Mouse (Mus musculus) liver, embryonic 13.5 days (tissue): Measurements from ENCODE around the gene Gadd45a. TPM values are rescaled to one million over a fixed set of nuclear protein-coding genes. Genes with fewer than 3 reads are reported as not detected.

Source experiments
- ATAC-seq: fragments of 200-750 bp; cut with Nextera tagmentation; 2 replicates; pipeline ENCODE4 v1.8.0; 2017; ENCODE audit warnings: low read depth, mild to moderate bottlenecking, moderate number of reproducible peaks, moderate library complexity
- DNase-seq: peaks from one replicate; pipeline ENCODE4 v3.0.0; 2022
- H3K27ac ChIP-seq: fragments of 300-500 bp; sonication (generic); 2 replicates; pipeline ENCODE4 v1.5.1; 2015; ENCODE audit warnings: moderate library complexity, mild to moderate bottlenecking, inconsistent platforms
- H3K27me3 ChIP-seq: fragments of 300-500 bp; sonication (generic); 2 replicates; pipeline ENCODE4 v1.6.1; 2015; ENCODE audit warnings: mild to moderate bottlenecking, inconsistent platforms
- H3K36me3 ChIP-seq: fragments of 300-500 bp; sonication (generic); 2 replicates; pipeline ENCODE4 v1.6.1; 2015; ENCODE audit warnings: mild to moderate bottlenecking, inconsistent platforms
- H3K4me1 ChIP-seq: fragments of 300-500 bp; sonication (generic); replicated peaks from 2 replicates; pipeline ENCODE4 v1.6.1; 2015; ENCODE audit warnings: inconsistent platforms
- H3K4me2 ChIP-seq: fragments of 300-500 bp; sonication (generic); 2 replicates; pipeline ENCODE4 v1.6.1; 2015; ENCODE audit warnings: inconsistent platforms, mild to moderate bottlenecking, moderate library complexity
- H3K4me3 ChIP-seq: fragments of 300-500 bp; sonication (generic); replicated peaks from 2 replicates; pipeline ENCODE4 v1.5.1; 2015; ENCODE audit warnings: mild to moderate bottlenecking, inconsistent platforms
- H3K9ac ChIP-seq: fragments of 300-500 bp; sonication (generic); 2 replicates; pipeline ENCODE4 v1.6.1; 2015; ENCODE audit warnings: mild to moderate bottlenecking, inconsistent platforms
- H3K9me3 ChIP-seq: fragments of 300-500 bp; sonication (generic); replicated peaks from 2 replicates; pipeline ENCODE4 v1.6.1; 2016; ENCODE audit warnings: inconsistent platforms
- WGBS: fragments of 180-500 bp; shearing (Covaris S2); methylation state at CpG from one replicate; pipeline ENCODE4 v1.1.7; 2015; ENCODE audit not compliant: insufficient replicate concordance; 5-methylcytosine and 5-hydroxymethylcytosine counted together
- polyA plus RNA-seq: library from polyadenylated mRNA; unstranded; fragments of >200 nt; fragmentation: Nextera tagmentation; extraction: Ambion mirVana; gene quantifications from 2 replicates; pipeline ENCODE4 v1.2.1, GENCODE M21; 2015

Gadd45a gene
- polyA plus RNA-seq, 1 experiment from 2014 or later = 91.1 TPM

- DNase-seq (no peak), ATAC-seq (peak; percentile 47; the same call in 1 of the 2 replicates)
- WGBS = 49% methylated on average over 9 of the region's 9 CpGs
- no peak overlapping the region for H3K9ac ChIP-seq
- H3K27me3 ChIP-seq = no peaks in the 10 kb centered on the region
- no peaks in the 10 kb centered on the region for H3K9me3 ChIP-seq
- H3K36me3 ChIP-seq = no peaks in the 10 kb centered on the region
- peak overlapping the region; percentile 2 for H3K4me2 ChIP-seq
- peaks cover 7% of the 10 kb centered on the region; the same call in 1 of the 2 replicates for H3K4me1 ChIP-seq
- H3K4me3 ChIP-seq = no peak overlapping the region
- no peak overlapping the region for H3K27ac ChIP-seq
Measured at GRCm38 (mm10) chr6:67069800-67070315, 32.6 kb upstream of the Gadd45a start.

GRCm38 (mm10) chr6:67069219-67069762, 32.0 kb upstream of the Gadd45a start:
- peaks cover 7% of the 10 kb centered on the region; the same call in 1 of the 2 replicates for H3K4me1 ChIP-seq
- H3K27me3 ChIP-seq = no peaks in the 10 kb centered on the region
- DNase-seq (no peak), ATAC-seq (no peak; the same call in 1 of the 2 replicates)
- H3K9me3 ChIP-seq = no peaks in the 10 kb centered on the region
- no peaks in the 10 kb centered on the region for H3K36me3 ChIP-seq
- no peak overlapping the region for H3K4me3 ChIP-seq
- WGBS = 42% methylated on average over 8 of the region's 8 CpGs
- no peak overlapping the region for H3K9ac ChIP-seq
- H3K4me2 ChIP-seq = peak overlapping the region; percentile 2; the same call in 1 of the 2 replicates
- no peak overlapping the region for H3K27ac ChIP-seq

GRCm38 (mm10) chr6:67060057-67060456, 22.8 kb upstream of the Gadd45a start:
- WGBS = 67% methylated on average over 5 of the region's 5 CpGs
- Histone ChIP-seq H3K4me3 (no peak overlapping the region), H3K9ac (no peak overlapping the region), H3K27ac (no peak overlapping the region), H3K27me3 (no peaks in the 10 kb centered on the region), H3K9me3 (no peaks in the 10 kb centered on the region), H3K4me1 (peaks cover 42% of the 10 kb centered on the region), H3K36me3 (no peaks in the 10 kb centered on the region), H3K4me2 (no peak overlapping the region)
- no peak for DNase-seq
- ATAC-seq = no peak

- Histone ChIP-seq H3K4me2 (peak overlapping the region; percentile 44), H3K27ac (peak overlapping the region; percentile 85), H3K36me3 (no peaks in the 10 kb centered on the region), H3K27me3 (no peaks in the 10 kb centered on the region), H3K9me3 (no peaks in the 10 kb centered on the region), H3K9ac (peak overlapping the region; percentile 40; the same call in 1 of the 2 replicates), H3K4me3 (no peak overlapping the region), H3K4me1 (peaks cover 42% of the 10 kb centered on the region)
- peak; percentile 95 for ATAC-seq
- peak; percentile 76 for DNase-seq
- WGBS = 29% methylated on average over 7 of the region's 7 CpGs
Measured at GRCm38 (mm10) chr6:67057991-67058696, 20.9 kb upstream of the Gadd45a start.

GRCm38 (mm10) chr6:67057574-67057973, 20.3 kb upstream of the Gadd45a start:
- Histone ChIP-seq H3K4me2 (peak overlapping the region; percentile 44), H3K27me3 (no peaks in the 10 kb centered on the region), H3K4me1 (peaks cover 42% of the 10 kb centered on the region), H3K9me3 (no peaks in the 10 kb centered on the region), H3K9ac (peak overlapping the region; percentile 31; the same call in 1 of the 2 replicates), H3K36me3 (no peaks in the 10 kb centered on the region), H3K4me3 (no peak overlapping the region), H3K27ac (peak overlapping the region; percentile 85)
- WGBS = 69% methylated on average over 5 of the region's 5 CpGs
- DNase-seq (no peak), ATAC-seq (peak; percentile 75)

DNA sequence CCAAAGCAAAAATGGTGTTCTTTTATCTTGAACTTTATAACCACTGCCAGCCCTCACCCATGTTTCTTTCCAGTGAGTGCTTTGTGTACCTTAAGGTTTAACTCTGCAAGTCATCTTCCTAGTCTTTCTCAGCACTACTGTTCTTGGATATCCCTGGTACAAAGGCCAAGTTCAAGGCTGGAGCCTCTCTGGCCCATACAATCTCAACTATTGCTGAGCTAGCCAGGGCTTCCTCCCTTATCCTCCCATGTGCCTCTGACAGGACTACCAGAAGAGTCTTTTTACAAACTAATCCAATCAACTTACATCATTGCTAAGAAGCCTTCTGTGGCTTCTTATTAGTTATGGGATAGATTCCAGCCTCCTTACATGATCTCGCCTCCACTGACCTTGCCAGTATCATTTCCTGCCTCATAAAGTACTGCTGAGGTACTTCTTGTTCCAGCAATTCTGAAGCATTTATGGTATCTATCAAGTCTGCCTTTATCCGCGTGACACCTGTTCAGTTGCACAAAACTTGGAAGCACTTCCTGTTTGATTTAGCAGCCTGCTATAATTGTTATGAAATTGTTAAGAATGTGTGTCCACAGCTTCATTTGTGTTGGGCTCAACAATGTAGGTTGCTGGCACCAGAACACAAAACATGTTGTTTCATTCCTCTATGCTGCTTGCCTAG, 19.8 kb upstream of the Gadd45a start:
- ATAC-seq = no peak
- Histone ChIP-seq H3K36me3 (no peaks in the 10 kb centered on the region), H3K27ac (peak overlapping the region; percentile 85), H3K9me3 (no peaks in the 10 kb centered on the region), H3K9ac (0 out of 2 replicates have a peak overlapping the region, but pooled peaks have one; percentile 31), H3K4me2 (peak overlapping the region; percentile 44), H3K27me3 (no peaks in the 10 kb centered on the region), H3K4me1 (peaks cover 42% of the 10 kb centered on the region), H3K4me3 (no peak overlapping the region)
- DNase-seq = no peak
- WGBS = 69% methylated on average over 3 of the region's 3 CpGs

DNA sequence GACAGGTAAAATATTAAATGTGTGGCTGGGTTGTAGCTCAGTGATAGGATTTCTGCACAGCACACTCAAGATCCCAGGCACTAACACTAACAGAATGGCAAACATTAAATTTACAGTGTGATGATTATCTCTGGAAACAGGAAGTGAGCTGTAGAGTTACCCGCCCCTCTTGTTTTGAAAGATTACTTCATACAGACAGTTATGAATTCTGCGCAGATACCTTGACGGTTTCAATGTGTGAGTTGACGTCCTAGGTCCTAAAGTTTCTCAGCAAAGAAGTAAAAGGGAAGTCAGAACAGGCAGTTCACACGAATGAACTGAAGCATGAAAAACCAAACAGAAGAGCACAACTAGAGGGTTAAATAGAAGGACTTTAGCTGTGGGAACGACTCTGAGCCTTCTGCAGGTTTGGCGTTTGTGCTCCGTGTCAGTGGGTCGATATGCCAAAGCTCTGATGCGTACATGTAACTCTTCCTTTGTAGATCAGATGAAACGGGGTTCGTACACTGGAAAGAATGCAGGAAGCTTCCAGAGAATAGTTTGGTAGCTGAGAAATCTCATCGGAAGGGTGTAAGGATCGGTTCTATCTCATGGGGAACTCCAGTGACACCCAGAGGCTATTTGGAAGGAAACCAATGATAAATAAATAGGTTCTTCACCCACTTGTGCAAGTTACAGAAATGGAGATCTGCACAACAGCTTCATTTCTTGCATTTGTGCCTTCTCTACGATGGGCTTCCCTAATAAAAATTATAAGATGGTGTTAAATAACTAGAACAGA, 19.0 kb upstream of the Gadd45a start:
- Histone ChIP-seq H3K36me3 (no peaks in the 10 kb centered on the region), H3K4me2 (peak overlapping the region; percentile 0; the same call in 1 of the 2 replicates), H3K4me1 (peaks cover 42% of the 10 kb centered on the region), H3K27ac (peak overlapping the region; percentile 85), H3K27me3 (no peaks in the 10 kb centered on the region), H3K9me3 (no peaks in the 10 kb centered on the region), H3K4me3 (no peak overlapping the region), H3K9ac (0 out of 2 replicates have a peak overlapping the region, but pooled peaks have one; percentile 31)
- ATAC-seq = no peak
- no peak for DNase-seq
- 53% methylated on average over 15 of the region's 15 CpGs for WGBS

DNA sequence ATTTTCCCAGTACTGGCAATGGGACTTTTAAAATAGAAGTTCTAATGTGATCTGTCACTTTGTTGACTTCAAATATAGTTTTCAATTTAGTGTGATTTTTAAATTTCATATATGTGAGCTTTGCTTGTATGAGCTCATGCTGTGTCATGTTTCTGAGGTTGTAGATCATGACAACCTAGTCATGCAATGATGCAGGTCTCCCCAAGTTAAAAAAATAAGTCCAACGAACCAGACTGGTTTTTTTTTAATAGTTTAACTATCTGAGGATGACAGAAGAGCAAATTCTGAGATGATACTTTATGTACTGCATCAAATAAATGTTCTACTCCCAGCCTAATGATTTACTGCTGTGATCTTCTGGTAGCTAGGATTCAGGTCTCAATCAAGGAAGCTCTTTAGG, 12.8 kb upstream of the Gadd45a start:
- no peak overlapping the region for H3K4me3 ChIP-seq
- 51% methylated on average over 1 of the region's 1 CpGs for WGBS
- H3K9me3 ChIP-seq = no peaks in the 10 kb centered on the region
- no peak for DNase-seq
- H3K4me2 ChIP-seq = no peak overlapping the region
- H3K36me3 ChIP-seq = no peaks in the 10 kb centered on the region
- H3K27ac ChIP-seq = peak overlapping the region; percentile 78
- ATAC-seq = no peak
- H3K27me3 ChIP-seq = no peaks in the 10 kb centered on the region
- peaks cover 51% of the 10 kb centered on the region for H3K4me1 ChIP-seq
- H3K9ac ChIP-seq = peak overlapping the region; percentile 31; the same call in 1 of the 2 replicates

DNA sequence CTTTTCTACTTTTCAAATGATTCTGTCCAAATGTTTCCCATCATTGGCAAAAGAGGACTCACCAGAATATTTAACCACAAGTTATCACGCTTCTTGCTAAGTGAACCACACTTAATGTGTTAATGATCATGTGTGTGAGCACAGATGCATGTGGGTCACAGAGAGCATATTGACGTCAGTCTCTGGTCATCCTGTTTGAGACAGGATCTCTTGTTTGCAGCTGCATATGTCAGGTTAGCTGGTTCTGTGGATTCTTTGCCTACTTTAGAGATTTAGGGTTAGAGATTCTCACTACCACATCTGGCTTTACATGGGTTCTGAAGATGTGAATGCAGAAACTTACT, 12.4 kb upstream of the Gadd45a start:
- Histone ChIP-seq H3K4me1 (peaks cover 52% of the 10 kb centered on the region), H3K9me3 (no peaks in the 10 kb centered on the region), H3K4me2 (no peak overlapping the region), H3K4me3 (no peak overlapping the region), H3K27ac (peak overlapping the region; percentile 78), H3K27me3 (no peaks in the 10 kb centered on the region), H3K36me3 (no peaks in the 10 kb centered on the region), H3K9ac (peak overlapping the region; percentile 31)
- WGBS = 43% methylated on average over 2 of the region's 2 CpGs
- ATAC-seq (no peak), DNase-seq (no peak)

DNA sequence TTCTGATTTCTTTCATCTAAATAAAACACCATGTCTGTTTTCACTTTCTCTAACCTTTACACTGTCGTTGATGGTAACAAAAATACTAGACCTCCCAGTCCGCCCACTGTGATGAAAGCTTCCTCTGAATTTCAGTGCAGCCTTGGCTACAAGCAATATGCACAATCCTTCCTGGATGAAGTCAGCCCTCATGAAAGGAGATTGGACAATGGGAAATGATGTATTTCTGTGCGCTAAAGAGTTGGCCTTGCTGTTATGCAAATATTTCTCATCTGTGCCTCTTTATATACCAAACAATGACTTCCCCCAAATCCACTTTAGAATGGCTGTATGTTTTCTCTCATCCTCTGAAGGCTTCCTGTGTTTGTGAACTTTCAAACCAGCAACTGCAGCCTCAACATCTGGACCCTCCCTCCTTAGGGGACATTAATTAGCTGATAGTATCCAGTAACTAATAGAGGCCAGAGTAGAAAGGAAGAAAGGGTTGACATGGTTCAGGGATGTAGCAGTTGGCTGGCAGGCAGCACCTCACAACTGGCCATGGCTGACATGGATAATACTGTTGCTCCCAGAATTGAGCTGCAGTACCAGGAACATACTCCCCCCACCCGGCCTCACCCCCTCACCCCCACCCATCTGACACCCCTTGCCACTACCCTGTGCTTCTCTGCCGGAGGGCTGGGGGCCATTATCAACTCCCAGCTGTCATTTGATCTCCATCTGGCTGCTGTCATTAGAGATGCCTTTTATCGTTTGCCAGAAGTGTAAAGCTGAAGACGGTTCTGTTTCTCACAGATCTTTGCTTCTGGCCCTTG, 11.8 kb upstream of the Gadd45a start:
- no peak overlapping the region for H3K4me3 ChIP-seq
- H3K27me3 ChIP-seq = no peaks in the 10 kb centered on the region
- peak overlapping the region; percentile 33 for H3K9ac ChIP-seq
- H3K9me3 ChIP-seq = no peaks in the 10 kb centered on the region
- peak; percentile 56 for DNase-seq
- ATAC-seq = peak; percentile 79
- WGBS = 34% methylated on average over 7 of the region's 7 CpGs
- peaks cover 52% of the 10 kb centered on the region for H3K4me1 ChIP-seq
- H3K4me2 ChIP-seq = no peak overlapping the region
- H3K27ac ChIP-seq = peak overlapping the region; percentile 78
- H3K36me3 ChIP-seq = no peaks in the 10 kb centered on the region
